Mouse (Mus musculus) adrenal gland, postnatal 25 days (tissue): ENCODE data around the gene Slc22a5. TPM values are rescaled to one million over a fixed set of nuclear protein-coding genes. Genes with fewer than 3 reads are reported as not detected.
"Not testable (repeated sequence)": the region's sequence is repeated elsewhere in the genome, so short reads cannot be mapped to it uniquely, and the experiment has no call there.

Experiments used
- DNase-seq: peaks from one replicate; pipeline ENCODE4 v3.0.0; 2021; ENCODE audit warnings: mixed read lengths
- total RNA-seq: library from RNA; stranded (reverse); gene quantifications from 2 replicates; pipeline ENCODE4 v1.2.3, GENCODE M21; 2021

The Slc22a5 gene
- total RNA-seq, 1 experiment from 2014 or later, result 39.4 TPM

GRCm38 (mm10) chr11:53888242-53888641 lies 3.2 kb downstream of the Slc22a5 start:
- no peak for DNase-seq

- DNase-seq, result no peak
Observed at GRCm38 (mm10) chr11:53883287-53883686, 8.2 kb downstream of the Slc22a5 start.

- DNase-seq, result not testable (repeated sequence)
Observed at GRCm38 (mm10) chr11:53878096-53878495, 13.4 kb downstream of the Slc22a5 start.

- DNase-seq, result no peak
Observed at GRCm38 (mm10) chr11:53876488-53876887, 15.0 kb downstream of the Slc22a5 start.

- DNase-seq, result peak; percentile 9
Observed at GRCm38 (mm10) chr11:53874706-53875105, 16.8 kb downstream of the Slc22a5 start.

GRCm38 (mm10) chr11:53873909-53874704 lies 17.4 kb downstream of the Slc22a5 start:
- DNase-seq, result not testable (repeated sequence)

- DNase-seq, result no peak
Observed at GRCm38 (mm10) chr11:53871786-53872507, 19.5 kb downstream of the Slc22a5 start.

GRCm38 (mm10) chr11:53869172-53869571 lies 22.3 kb downstream of the Slc22a5 start:
- no peak for DNase-seq

- DNase-seq, result not testable (repeated sequence)
Observed at GRCm38 (mm10) chr11:53868323-53868722, 23.1 kb downstream of the Slc22a5 start.

- not testable (repeated sequence) for DNase-seq
Observed at GRCm38 (mm10) chr11:53864724-53865310, 26.6 kb downstream of the Slc22a5 start.

GRCm38 (mm10) chr11:53860944-53861343 lies 30.5 kb downstream of the Slc22a5 start:
- not testable (repeated sequence) for DNase-seq

- peak; percentile 47 for DNase-seq
Observed at GRCm38 (mm10) chr11:53858761-53859580, 32.5 kb downstream of the Slc22a5 start, which contains the start of gene Gm12216. TSS of gene Gm12216 (minus strand) at chr11:53859256.

- DNase-seq, result no peak
Observed at GRCm38 (mm10) chr11:53858058-53858760, 33.3 kb downstream of the Slc22a5 start.

GRCm38 (mm10) chr11:53853665-53854064 lies 37.8 kb downstream of the Slc22a5 start:
- no peak for DNase-seq

GRCm38 (mm10) chr11:53851795-53852194 lies 39.7 kb downstream of the Slc22a5 start:
- no peak for DNase-seq

- peak; percentile 82 for DNase-seq
Observed at GRCm38 (mm10) chr11:53849588-53850320, 41.7 kb downstream of the Slc22a5 start.

- DNase-seq, result no peak
Observed at GRCm38 (mm10) chr11:53845680-53846079, 45.8 kb downstream of the Slc22a5 start.

GRCm38 (mm10) chr11:53843106-53843505 lies 48.4 kb downstream of the Slc22a5 start:
- DNase-seq, result no peak

GRCm38 (mm10) chr11:53842161-53842581 lies 49.3 kb downstream of the Slc22a5 start:
- no peak for DNase-seq

GRCm38 (mm10) chr11:53841514-53841913 lies 49.9 kb downstream of the Slc22a5 start:
- no peak for DNase-seq
